Mouse (Mus musculus) right cerebral cortex, postnatal 36 days (tissue): ENCODE measurements around the gene Nxf1.

ENCODE experiments used
- DNase-seq, 2 experiments: peaks; one replicate each; pipeline ENCODE4 v3.0.0; 2022; ENCODE audit warnings: low spot score in 2 of 2, mixed read lengths in 1 of 2

Gene Nxf1

GRCm38 (mm10) chr19:8770567-8771270, 13.8 kb downstream of the Nxf1 start, which contains the start of gene Tmem223:
Gene Tmem223 (plus strand): TSS chr19:8770996.
- DNase-seq, result peak; percentile 72 to 75

GRCm38 (mm10) chr19:8772996-8773395, 16.1 kb downstream of the Nxf1 start:
- DNase-seq, result no peak

GRCm38 (mm10) chr19:8773409-8773808, 16.5 kb downstream of the Nxf1 start:
- DNase-seq, result no peak

- DNase-seq, result peak; percentile 94 to 95
These were observed 17.4 kb downstream of the Nxf1 start, which contains the start of gene Tmem179b for GRCm38 (mm10) chr19:8774086-8774835. Gene Tmem179b (minus strand): TSS chr19:8774467.

GRCm38 (mm10) chr19:8774951-8775421, 18.1 kb downstream of the Nxf1 start:
- DNase-seq, result no peak

- DNase-seq, result peak; percentile 94 to 96
These were observed 29.3 kb downstream of the Nxf1 start, which contains the start of gene Taf6l for GRCm38 (mm10) chr19:8786008-8786781. Gene Taf6l (minus strand): TSS chr19:8786417.

- DNase-seq, result no peak
These were observed 31.6 kb downstream of the Nxf1 start for GRCm38 (mm10) chr19:8788521-8788920.

- no peak for DNase-seq
These were observed 32.3 kb downstream of the Nxf1 start for GRCm38 (mm10) chr19:8789171-8789570.

GRCm38 (mm10) chr19:8790171-8790570, 33.3 kb downstream of the Nxf1 start:
- no peak for DNase-seq

- DNase-seq, result peak; percentile 87 to 93
These were observed 41.5 kb downstream of the Nxf1 start, which contains the start of gene Polr2g for GRCm38 (mm10) chr19:8798264-8798946. Gene Polr2g (minus strand): TSS chr19:8798577.

GRCm38 (mm10) chr19:8798947-8799315, 42.1 kb downstream of the Nxf1 start:
- DNase-seq, result no peak

GRCm38 (mm10) chr19:8802130-8802821, 45.4 kb downstream of the Nxf1 start, which contains the start of gene Zbtb3:
Gene Zbtb3 (plus strand): TSS chr19:8802555.
- peak; percentile 95 to 98 for DNase-seq

GRCm38 (mm10) chr19:8803204-8803780, 46.4 kb downstream of the Nxf1 start:
- DNase-seq, result no peak

- no peak for DNase-seq
These were observed 47.2 kb downstream of the Nxf1 start for GRCm38 (mm10) chr19:8803879-8804660.

- DNase-seq, result no peak
These were observed 49.9 kb downstream of the Nxf1 start for GRCm38 (mm10) chr19:8806810-8807209.

GRCm38 (mm10) chr19:8815812-8816211, 58.9 kb downstream of the Nxf1 start:
- no peak for DNase-seq

- DNase-seq, result no peak
These were observed 60.1 kb downstream of the Nxf1 start for GRCm38 (mm10) chr19:8817001-8817400.

GRCm38 (mm10) chr19:8818301-8818798, 61.5 kb downstream of the Nxf1 start:
- DNase-seq, result no peak
